Mouse (Mus musculus) T-helper 1 cell (primary cell): Measurements from ENCODE around the gene Tpst1.

Experiments
- in situ Hi-C: fragments of 300-600 bp; cut with MboI, MseI; formaldehyde crosslinking; loops from one replicate; pipeline ENCODE4 v1.15.1; 2025; ENCODE audit warnings: high pct_unique_total_duplicates

Gene Tpst1

GRCm38 (mm10) chr5:130143101-130143500, 70.0 kb downstream of the Tpst1 start:
- in situ Hi-C loops: no loop called here

DNA sequence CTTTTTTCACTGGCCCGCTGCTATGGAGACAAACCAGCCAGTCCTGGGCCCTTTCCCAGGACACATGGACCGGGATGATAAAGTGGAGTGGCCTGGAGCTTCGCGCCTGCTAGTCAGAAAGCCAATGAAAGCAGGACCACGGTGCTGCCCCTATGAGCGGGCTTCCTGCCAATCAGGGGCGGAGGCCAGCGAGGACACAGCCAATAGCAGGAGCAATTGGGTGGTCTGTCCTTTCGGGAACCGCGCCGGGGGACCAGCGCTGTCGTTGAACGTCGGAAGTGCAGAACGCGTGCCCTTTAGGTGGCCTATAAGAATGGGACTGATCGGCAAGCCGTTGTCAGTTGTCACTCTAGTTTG, 70.8 kb downstream of the Tpst1 start:
- in situ Hi-C loops: no loop called here

GRCm38 (mm10) chr5:130144334-130145312, 71.5 kb downstream of the Tpst1 start, which contains the start of gene Kctd7:
Gene Kctd7 (plus strand): TSS chr5:130144861.
- in situ Hi-C loops: no loop called here

DNA sequence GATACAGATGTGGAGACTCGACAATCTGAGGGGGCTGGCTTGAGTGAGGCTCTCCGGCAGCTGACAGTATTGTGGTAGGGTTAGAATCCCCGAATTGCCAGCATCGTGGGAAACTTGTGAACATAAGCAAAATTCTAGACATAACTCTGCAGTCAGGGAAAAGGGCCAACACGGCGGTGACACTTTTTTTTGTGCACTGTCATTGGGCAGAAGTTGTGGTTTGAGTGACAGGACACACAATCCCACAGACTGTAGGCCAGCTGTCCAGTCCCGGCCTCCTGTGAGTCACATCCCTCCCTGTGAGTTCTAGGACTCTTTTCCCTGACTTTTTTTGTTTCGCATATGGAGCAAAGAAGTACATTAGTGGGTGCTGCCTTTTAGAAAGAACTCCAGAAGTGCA, 72.8 kb downstream of the Tpst1 start:
- in situ Hi-C loops: no loop called here

DNA sequence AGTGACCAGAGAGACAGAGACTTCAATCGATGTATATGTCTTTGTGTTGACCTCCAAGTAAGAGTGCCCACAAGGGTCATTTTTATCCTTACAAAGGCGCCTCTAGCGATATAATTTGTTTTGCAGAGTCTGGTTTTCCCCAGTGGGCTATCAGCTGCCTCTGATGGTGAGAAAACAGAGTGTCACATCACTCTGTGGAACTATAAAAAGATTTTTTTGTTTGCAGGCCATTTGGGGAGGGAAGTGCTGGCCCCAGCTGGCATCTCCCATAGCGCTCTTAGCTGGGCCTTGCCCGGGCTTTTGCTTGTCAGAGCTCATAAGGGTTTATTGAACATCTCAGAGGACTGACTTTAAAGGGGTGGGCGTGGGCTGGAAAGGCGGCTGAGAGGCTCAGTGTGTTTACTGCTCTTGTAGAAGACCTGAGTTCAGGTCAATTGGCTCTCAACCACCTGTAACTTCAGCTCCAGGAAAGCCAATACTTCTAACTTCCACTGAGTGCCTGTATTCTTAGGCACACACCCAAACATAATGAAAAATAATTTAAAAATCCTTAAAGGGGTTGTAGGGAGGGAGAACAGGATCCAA, 76.7 kb downstream of the Tpst1 start:
- in situ Hi-C loops: loop anchor here (10.0 kb wide), 1 partner anchor 705 kb away; no protein-coding TSS in a partner anchor

- in situ Hi-C loops: loop anchor here (10.0 kb wide), 1 partner anchor 701 kb away; no protein-coding TSS in a partner anchor
Measured at GRCm38 (mm10) chr5:130154286-130154685, 81.2 kb downstream of the Tpst1 start.

DNA sequence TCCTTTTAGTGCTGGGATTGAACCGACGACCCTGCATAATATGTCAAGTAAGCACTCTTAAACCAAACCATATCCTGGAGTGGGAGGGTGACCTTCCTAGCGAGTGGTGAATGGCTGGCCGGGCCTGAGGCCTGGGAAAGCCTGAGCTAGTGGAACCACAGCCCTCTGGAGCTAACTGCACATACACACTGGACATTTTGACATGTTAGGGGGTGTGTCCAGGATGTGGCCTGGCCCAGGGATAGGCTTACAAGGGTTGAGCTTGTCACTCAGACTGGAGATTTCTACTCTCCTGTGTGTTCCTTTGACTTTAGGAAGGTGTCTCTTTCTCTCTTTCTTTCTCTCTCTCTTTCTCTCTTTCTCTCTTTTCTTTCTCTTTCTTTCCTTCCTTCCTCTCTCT, 85.4 kb downstream of the Tpst1 start:
- in situ Hi-C loops: loop anchor here (10.0 kb wide), 1 partner anchor 696 kb away; no protein-coding TSS in a partner anchor

- in situ Hi-C loops: loop anchor here (10.0 kb wide), 1 partner anchor 695 kb away; no protein-coding TSS in a partner anchor
Measured at GRCm38 (mm10) chr5:130159761-130160201, 86.7 kb downstream of the Tpst1 start.

DNA sequence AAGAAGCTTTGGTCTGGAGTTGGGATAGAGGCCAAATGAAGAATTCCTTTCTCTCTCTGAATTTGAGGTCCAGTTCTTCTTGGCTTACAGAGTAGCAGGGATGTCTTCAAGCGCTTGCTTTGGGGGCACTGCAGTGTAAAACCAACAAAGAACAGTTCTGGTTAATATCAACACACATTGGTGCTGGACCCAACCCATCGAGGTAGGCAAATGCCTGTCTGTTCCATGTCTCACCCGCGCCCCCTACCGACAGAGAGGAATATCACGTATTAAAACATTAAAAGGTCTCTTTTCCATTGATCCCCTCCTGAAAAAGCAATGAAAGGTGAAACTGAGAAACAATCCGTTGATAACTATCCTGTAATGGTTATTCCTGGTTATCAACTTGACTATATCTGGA, 90.5 kb downstream of the Tpst1 start:
- in situ Hi-C loops: no loop called here

- in situ Hi-C loops: no loop called here
Measured at GRCm38 (mm10) chr5:130165213-130165612, 92.1 kb downstream of the Tpst1 start.

- in situ Hi-C loops: no loop called here
Measured at GRCm38 (mm10) chr5:130169109-130169508, 96.0 kb downstream of the Tpst1 start.

GRCm38 (mm10) chr5:130170666-130171422, 97.7 kb downstream of the Tpst1 start:
- in situ Hi-C loops: no loop called here

GRCm38 (mm10) chr5:130171423-130171954, 98.4 kb downstream of the Tpst1 start, which contains the start of gene Rabgef1:
Gene Rabgef1 (plus strand): TSS chr5:130171798.
- in situ Hi-C loops: no loop called here

DNA sequence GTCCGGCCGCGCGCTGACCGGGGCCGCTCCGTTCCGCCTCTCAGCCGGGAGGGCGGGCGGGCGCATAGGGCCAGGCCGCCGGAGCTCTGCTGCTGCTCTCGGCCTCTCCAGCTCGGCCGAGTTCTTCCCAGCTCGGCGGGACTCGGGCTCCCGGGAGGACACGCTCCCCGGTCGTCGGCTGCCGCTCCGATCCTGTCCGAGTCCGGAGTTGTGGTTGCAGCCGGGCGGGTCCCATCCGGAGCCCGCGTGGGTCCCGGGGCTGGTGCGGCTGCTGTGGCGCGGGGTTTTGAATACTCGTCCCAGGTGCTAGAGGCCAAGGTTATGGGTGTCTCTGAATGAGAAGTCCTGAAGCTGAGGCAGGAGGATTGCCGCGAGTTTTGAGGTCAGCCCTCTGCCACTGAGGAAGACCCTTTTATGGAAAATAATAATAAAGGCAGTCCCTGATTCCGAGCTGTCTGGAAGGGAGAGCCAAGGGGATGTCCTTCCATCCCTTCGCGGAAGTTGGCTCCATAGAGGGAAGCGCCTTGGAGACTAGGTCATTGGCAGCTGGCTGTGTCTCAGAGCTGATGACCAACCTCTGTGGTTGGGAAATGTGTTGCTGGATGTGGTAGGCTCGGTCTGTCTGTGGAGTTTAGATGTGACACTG, 99.0 kb downstream of the Tpst1 start:
- in situ Hi-C loops: no loop called here

GRCm38 (mm10) chr5:130173012-130173411, 99.9 kb downstream of the Tpst1 start:
- in situ Hi-C loops: no loop called here

DNA sequence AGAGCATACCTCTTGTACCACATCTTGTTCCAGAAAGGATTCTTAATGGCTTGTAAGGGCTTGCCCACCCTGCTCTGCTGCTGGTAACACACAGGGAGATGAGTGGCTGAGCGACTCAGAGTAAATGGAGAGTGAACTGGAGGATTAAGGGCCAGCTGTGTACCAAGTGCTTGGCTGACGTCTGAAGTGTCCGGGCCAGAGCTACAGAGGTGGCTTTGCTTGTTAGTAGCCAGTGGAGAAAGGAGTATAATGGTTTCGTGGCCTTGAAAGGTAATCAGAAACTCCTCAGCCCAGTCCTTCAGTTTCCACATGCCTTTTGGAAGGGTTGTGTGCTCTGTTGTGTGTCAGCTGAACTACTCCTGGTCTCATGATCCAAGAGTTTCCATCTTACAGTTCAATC, 104.7 kb downstream of the Tpst1 start:
- in situ Hi-C loops: loop anchor here (25.0 kb wide), 1 partner anchor 791 kb away; no protein-coding TSS in a partner anchor

GRCm38 (mm10) chr5:130180362-130180761, 107.2 kb downstream of the Tpst1 start:
- in situ Hi-C loops: loop anchor here (25.0 kb wide), 1 partner anchor 793 kb away; no protein-coding TSS in a partner anchor

DNA sequence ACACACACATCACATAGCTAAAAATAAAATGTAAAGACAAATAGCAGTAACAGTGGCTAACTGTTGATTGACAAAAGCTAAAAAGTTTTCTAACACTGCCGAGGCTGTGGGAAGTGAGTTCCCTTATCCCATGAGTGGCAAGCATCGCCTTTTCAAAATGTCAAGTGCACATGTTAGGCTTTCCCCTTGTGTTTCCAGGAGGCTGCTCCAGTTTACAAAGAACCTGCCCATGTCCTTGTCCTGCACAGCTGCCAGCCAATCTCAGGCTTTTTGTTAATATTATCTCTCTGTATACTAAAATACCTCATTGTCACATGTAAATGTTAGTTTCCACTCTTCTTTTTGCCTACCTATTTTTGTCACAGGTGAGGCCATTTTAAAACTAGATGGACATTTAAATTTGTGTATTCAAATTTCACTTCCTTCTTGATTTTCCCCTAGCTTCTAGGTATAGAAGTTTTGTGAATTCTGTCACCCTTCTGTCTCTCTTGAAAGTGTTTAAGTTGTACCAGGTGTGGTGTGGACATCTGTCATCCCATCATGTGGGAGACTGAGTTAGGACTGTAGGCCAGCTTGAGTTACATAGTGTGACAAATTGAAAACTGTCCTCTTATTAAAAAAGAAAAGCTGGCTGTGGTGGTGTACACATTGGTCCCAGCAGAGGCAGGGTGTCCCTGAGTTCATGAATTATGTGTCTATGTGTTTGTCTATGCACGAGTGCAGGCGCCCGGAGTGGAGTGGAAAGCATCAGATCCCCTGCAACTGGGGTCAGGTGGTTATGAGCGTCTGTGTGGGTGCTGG, 108.8 kb downstream of the Tpst1 start:
- in situ Hi-C loops: loop anchor here (25.0 kb wide), 1 partner anchor 795 kb away; no protein-coding TSS in a partner anchor

- in situ Hi-C loops: loop anchor here (25.0 kb wide), 1 partner anchor 795 kb away; no protein-coding TSS in a partner anchor
Measured at GRCm38 (mm10) chr5:130182541-130182821, 109.4 kb downstream of the Tpst1 start.
